Mouse (Mus musculus): ENCODE results near the gene Sptssb. TPM values are rescaled to one million over a fixed set of nuclear protein-coding genes. Genes with fewer than 3 reads are reported as not detected.

Gene Sptssb
- polyA plus RNA-seq, 1 experiment = not detected

DNA sequence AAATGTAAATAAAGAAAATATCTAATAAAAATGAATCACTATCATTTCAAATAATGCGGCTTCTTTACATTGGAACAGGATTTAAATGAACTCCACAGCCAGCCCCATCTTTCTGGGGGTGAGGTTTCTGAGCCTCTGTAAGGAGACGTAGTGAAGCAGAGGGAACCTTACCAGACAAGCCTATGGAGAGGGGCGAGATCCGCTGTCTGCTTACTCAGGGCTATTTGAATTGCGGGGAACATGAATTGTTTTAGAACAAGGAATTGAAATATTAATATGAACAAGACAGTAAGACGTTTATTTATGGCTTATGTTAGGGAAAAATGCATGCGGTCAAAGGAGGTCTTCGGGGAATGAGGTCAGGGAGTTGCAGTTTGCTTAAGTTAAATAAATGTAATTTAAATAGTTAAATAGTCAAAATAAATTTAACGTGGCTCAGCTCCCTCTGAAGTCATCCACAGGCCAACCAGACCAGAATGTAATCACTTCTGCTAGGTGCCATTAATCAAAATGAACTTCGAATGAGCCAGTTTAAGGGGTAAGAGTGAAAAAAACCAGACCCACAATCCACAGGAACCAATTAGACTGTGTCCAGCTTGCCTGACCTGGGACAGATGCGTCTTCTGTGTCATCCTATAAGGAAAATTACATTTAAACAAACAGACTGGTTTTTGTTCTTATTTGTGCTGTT lies 46.6 kb downstream of the Sptssb start:
- no peak for TF ChIP-seq MAX (IDR thresholded peaks at IDR 0.05)
- TF ChIP-seq FOSL1 (IDR thresholded peaks at IDR 0.05; ENCODE audit: insufficient read depth, low read length, poor library complexity, severe bottlenecking) = no peak
- TF ChIP-seq CEBPB (IDR thresholded peaks at IDR 0.05; ENCODE audit: low read depth) = no peak
- no peaks in the 10 kb centered on the region for H3K36me3 ChIP-seq (ENCODE audit: control insufficient read depth, insufficient read depth)
- H3K79me3 ChIP-seq (ENCODE audit: low read depth) = no peaks in the 10 kb centered on the region
- no peak overlapping the region for H3K4me3 ChIP-seq (ENCODE audit: insufficient read depth, poor library complexity, severe bottlenecking)
- no peaks in the 10 kb centered on the region for H3K79me2 ChIP-seq (ENCODE audit: control insufficient read depth, insufficient read depth)
- no peak overlapping the region for H3ac ChIP-seq (ENCODE audit: control insufficient read depth, insufficient read length, low read depth)
- H3K27me3 ChIP-seq (ENCODE audit: control insufficient read depth, insufficient read depth, insufficient read length) = peaks cover 3% of the 10 kb centered on the region

DNA sequence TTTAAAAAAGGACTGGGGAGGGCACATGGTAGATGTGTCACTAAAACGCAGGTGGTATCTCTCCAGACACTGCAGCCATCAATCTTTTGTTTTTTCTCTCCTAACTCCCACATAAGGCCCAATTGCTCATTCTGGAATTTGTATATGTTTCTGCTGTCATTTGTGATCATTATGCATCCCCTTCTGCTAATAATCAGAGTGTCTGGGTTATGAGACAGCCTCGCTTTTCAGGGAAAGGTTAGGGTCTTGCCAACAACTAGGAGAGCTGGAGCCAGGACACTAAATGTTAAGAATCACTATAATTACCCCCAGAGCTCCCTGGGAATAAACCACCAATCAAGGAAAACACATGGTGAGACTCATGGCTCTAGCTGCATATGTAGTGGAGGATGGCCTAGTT lies 47.3 kb downstream of the Sptssb start:
- Histone ChIP-seq H3K79me3 (ENCODE audit: low read depth) (no peaks in the 10 kb centered on the region), H3K79me2 (ENCODE audit: control insufficient read depth, insufficient read depth) (no peaks in the 10 kb centered on the region), H3K4me3 (ENCODE audit: insufficient read depth, poor library complexity, severe bottlenecking) (no peak overlapping the region), H3ac (ENCODE audit: control insufficient read depth, insufficient read length, low read depth) (no peak overlapping the region), H3K36me3 (ENCODE audit: control insufficient read depth, insufficient read depth) (no peaks in the 10 kb centered on the region), H3K27me3 (ENCODE audit: control insufficient read depth, insufficient read depth, insufficient read length) (peaks cover 3% of the 10 kb centered on the region)
- TF ChIP-seq CEBPB (IDR thresholded peaks at IDR 0.05; ENCODE audit: low read depth) = no peak
- no peak for TF ChIP-seq CTCF (IDR thresholded peaks at IDR 0.05; ENCODE audit: control insufficient read depth, insufficient read depth, insufficient read length)
- TF ChIP-seq MYOD1 (IDR thresholded peaks at IDR 0.05; ENCODE audit: control insufficient read depth, insufficient read length, low read depth) = no peak
- TF ChIP-seq USF1 (IDR thresholded peaks at IDR 0.05; ENCODE audit: low read depth) = no peak
- TF ChIP-seq MYOG (IDR thresholded peaks at IDR 0.05; ENCODE audit: control insufficient read depth, extremely low read depth, insufficient read length) = no peak
- TF ChIP-seq FOSL1 (IDR thresholded peaks at IDR 0.05; ENCODE audit: insufficient read depth, low read length, poor library complexity, severe bottlenecking) = no peak
- TF ChIP-seq MAX (IDR thresholded peaks at IDR 0.05) = no peak

DNA sequence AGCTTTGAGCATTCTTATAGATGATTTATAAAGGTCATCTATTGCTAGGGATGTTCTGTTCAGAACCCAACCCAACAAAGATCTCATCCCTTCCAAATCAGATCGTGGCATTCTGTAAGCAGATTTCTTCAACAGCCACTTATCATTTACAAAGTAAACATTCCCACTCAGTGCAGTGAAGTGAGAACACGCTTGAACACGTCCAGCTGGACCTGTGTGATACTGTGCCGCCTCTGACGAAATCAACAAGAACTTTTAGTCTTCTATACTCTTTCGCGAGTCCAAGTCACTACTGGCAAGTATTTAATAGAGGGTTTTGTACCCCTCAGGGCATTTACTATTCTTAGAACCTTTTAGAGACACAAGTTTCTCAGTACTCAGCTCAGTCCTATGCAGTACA lies 51.3 kb downstream of the Sptssb start:
- Histone ChIP-seq H3K4me3 (ENCODE audit: insufficient read depth, poor library complexity, severe bottlenecking) (no peak overlapping the region), H3K36me3 (ENCODE audit: control insufficient read depth, insufficient read depth) (no peaks in the 10 kb centered on the region), H3K79me2 (ENCODE audit: control insufficient read depth, insufficient read depth) (no peaks in the 10 kb centered on the region), H3ac (ENCODE audit: control insufficient read depth, insufficient read length, low read depth) (no peak overlapping the region), H3K27me3 (ENCODE audit: control insufficient read depth, insufficient read depth, insufficient read length) (no peaks in the 10 kb centered on the region), H3K79me3 (ENCODE audit: low read depth) (no peaks in the 10 kb centered on the region)
- no peak for TF ChIP-seq CTCF (IDR thresholded peaks at IDR 0.05; ENCODE audit: control insufficient read depth, insufficient read depth, insufficient read length)
- TF ChIP-seq MYOD1 (IDR thresholded peaks at IDR 0.05; ENCODE audit: control insufficient read depth, insufficient read length, low read depth) = no peak
- TF ChIP-seq FOSL1 (IDR thresholded peaks at IDR 0.05; ENCODE audit: insufficient read depth, low read length, poor library complexity, severe bottlenecking) = no peak
- TF ChIP-seq MAX (IDR thresholded peaks at IDR 0.05) = no peak
- TF ChIP-seq CEBPB (IDR thresholded peaks at IDR 0.05; ENCODE audit: low read depth) = no peak
- no peak for TF ChIP-seq USF1 (IDR thresholded peaks at IDR 0.05; ENCODE audit: low read depth)
- TF ChIP-seq MYOG (IDR thresholded peaks at IDR 0.05; ENCODE audit: control insufficient read depth, extremely low read depth, insufficient read length) = no peak

DNA sequence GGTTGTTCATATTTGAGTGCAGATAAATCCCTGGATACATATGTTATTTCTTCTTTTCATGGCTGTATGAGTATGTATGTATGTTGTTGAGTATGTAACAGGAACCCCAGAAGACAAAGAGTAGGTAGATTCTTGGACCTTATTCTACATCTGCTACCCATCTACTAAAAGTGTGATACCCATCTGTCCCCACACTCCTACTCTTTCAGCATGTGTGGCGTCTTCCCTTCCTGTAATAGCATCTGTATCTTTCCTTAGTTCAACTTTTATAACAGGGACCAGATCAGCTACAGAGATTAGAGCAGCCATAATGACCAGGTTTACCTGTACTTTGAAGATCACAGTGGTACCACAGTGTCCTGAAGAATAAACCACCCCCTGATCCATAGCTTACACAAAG lies 56.6 kb downstream of the Sptssb start:
- H3K27me3 ChIP-seq (ENCODE audit: control insufficient read depth, insufficient read depth, insufficient read length) = peaks cover 4% of the 10 kb centered on the region
- no peaks in the 10 kb centered on the region for H3K36me3 ChIP-seq (ENCODE audit: control insufficient read depth, insufficient read depth)
- TF ChIP-seq FOSL1 (IDR thresholded peaks at IDR 0.05; ENCODE audit: insufficient read depth, low read length, poor library complexity, severe bottlenecking) (no peak), MAX (IDR thresholded peaks at IDR 0.05) (no peak), MYOD1 (IDR thresholded peaks at IDR 0.05; ENCODE audit: control insufficient read depth, insufficient read length, low read depth) (no peak), CEBPB (IDR thresholded peaks at IDR 0.05; ENCODE audit: low read depth) (no peak), USF1 (IDR thresholded peaks at IDR 0.05; ENCODE audit: low read depth) (no peak), MYOG (IDR thresholded peaks at IDR 0.05; ENCODE audit: control insufficient read depth, extremely low read depth, insufficient read length) (no peak), CTCF (IDR thresholded peaks at IDR 0.05; ENCODE audit: control insufficient read depth, insufficient read depth, insufficient read length) (no peak)
- H3K79me3 ChIP-seq (ENCODE audit: low read depth) = no peaks in the 10 kb centered on the region
- H3K4me3 ChIP-seq (ENCODE audit: insufficient read depth, poor library complexity, severe bottlenecking) = no peak overlapping the region
- H3ac ChIP-seq (ENCODE audit: control insufficient read depth, insufficient read length, low read depth) = no peak overlapping the region
- H3K79me2 ChIP-seq (ENCODE audit: control insufficient read depth, insufficient read depth) = no peaks in the 10 kb centered on the region

DNA sequence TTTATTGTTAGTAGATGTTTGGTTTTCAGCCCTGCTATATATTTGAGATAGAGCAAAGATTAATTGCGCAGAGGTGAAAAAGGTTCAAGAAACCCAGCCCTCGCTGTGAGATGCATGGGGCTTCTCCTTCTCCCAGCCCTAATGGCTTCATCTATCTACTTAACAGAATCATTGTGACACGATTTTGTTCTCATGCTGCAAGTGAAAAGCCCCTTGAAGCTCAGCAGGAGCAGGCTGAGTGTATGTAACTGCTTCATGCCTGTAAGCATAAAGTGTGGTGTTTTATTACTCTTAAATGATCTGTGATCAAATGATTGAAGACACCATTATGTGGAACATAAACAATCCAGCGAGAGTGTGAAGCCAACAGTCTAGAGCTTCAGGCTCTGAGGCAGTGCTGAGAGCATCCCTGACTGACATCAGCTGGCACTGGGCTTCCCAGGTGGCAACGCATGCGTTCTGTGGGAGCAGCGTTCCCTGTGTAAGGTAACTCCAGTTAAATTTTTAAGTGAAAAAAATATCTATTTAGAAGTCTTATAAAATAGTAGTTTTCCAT lies 58.8 kb downstream of the Sptssb start:
- Histone ChIP-seq H3K79me2 (ENCODE audit: control insufficient read depth, insufficient read depth) (no peaks in the 10 kb centered on the region), H3ac (ENCODE audit: control insufficient read depth, insufficient read length, low read depth) (no peak overlapping the region), H3K36me3 (ENCODE audit: control insufficient read depth, insufficient read depth) (no peaks in the 10 kb centered on the region), H3K79me3 (ENCODE audit: low read depth) (no peaks in the 10 kb centered on the region), H3K4me3 (ENCODE audit: insufficient read depth, poor library complexity, severe bottlenecking) (no peak overlapping the region), H3K27me3 (ENCODE audit: control insufficient read depth, insufficient read depth, insufficient read length) (peaks cover 4% of the 10 kb centered on the region)
- TF ChIP-seq CTCF (IDR thresholded peaks at IDR 0.05; ENCODE audit: control insufficient read depth, insufficient read depth, insufficient read length) (no peak), USF1 (IDR thresholded peaks at IDR 0.05; ENCODE audit: low read depth) (no peak), CEBPB (IDR thresholded peaks at IDR 0.05; ENCODE audit: low read depth) (no peak), FOSL1 (IDR thresholded peaks at IDR 0.05; ENCODE audit: insufficient read depth, low read length, poor library complexity, severe bottlenecking) (no peak), MAX (IDR thresholded peaks at IDR 0.05) (no peak), MYOG (IDR thresholded peaks at IDR 0.05; ENCODE audit: control insufficient read depth, extremely low read depth, insufficient read length) (no peak), MYOD1 (IDR thresholded peaks at IDR 0.05; ENCODE audit: control insufficient read depth, insufficient read length, low read depth) (no peak)
